Comparison of ENCODE assay signal across 8 mouse cellular contexts in genomic region chr4:139289017-139289416, GRCm38 (mm10). TPM values are rescaled to one million over a fixed set of nuclear protein-coding genes. Genes with fewer than 3 reads are reported as not detected.
A peak's percentile ranks its signal among the peaks of the same experiment; 100 is the strongest.
DNase-seq lines count a peak whose midpoint lies in the region; ATAC-seq and TF ChIP-seq lines count a peak whose summit lies in the region.
"Had no signal": no experiment of that assay in that cellular context is flagged by ENCODE, and none has a peak within 500 bp of the region (broad histone marks: within the 10 kb centered on the region; RNA-seq: fewer than 3 reads in every experiment).

No protein-coding gene starts in this region.

- no peak overlapping the region for H3K27ac ChIP-seq in MEL (ENCODE audit: control insufficient read depth, low read depth, low read length)
- peak overlapping the region; percentile 81 for H3K27ac ChIP-seq in layer of hippocampus, adult 2 months
- H3K27ac ChIP-seq in lung, embryonic 16.5 days (ENCODE audit: low read length), result no peak overlapping the region
- H3K27ac ChIP-seq: neural tube, embryonic 13.5 days had no signal

- TF ChIP-seq RAD21 in MEL (IDR thresholded peaks at IDR 0.05; ENCODE audit: low read depth, low read length), result peak; percentile 34

- no peaks in the 10 kb centered on the region for H3K9me3 ChIP-seq in MEL (replicated peaks; ENCODE audit: insufficient read depth, low read length)
- H3K9me3 ChIP-seq in lung, embryonic 16.5 days (ENCODE audit: control insufficient read depth, low read length), result no peaks in the 10 kb centered on the region
- H3K9me3 ChIP-seq: neural tube, embryonic 13.5 days had no signal

- no peak overlapping the region for H3K4me3 ChIP-seq in MEL (ENCODE audit: control insufficient read depth in 1 of 2, insufficient read depth in 1 of 2, low read depth in 2 of 2, low read length in 2 of 2)
- H3K4me3 ChIP-seq in layer of hippocampus, adult 2 months, result no peak overlapping the region
- H3K4me3 ChIP-seq in lung, embryonic 16.5 days (ENCODE audit: low read length), result no peak overlapping the region
- H3K4me3 ChIP-seq: neural tube, embryonic 13.5 days had no signal

- ATAC-seq in lung, embryonic 16.5 days (ENCODE audit: low read depth), result peak; percentile 21

- H3K4me1 ChIP-seq in MEL (ENCODE audit: control insufficient read depth in 1 of 2, insufficient read depth in 2 of 2, low read length in 2 of 2), result no peaks in the 10 kb centered on the region
- H3K4me1 ChIP-seq in lung, embryonic 16.5 days (replicated peaks; ENCODE audit: control insufficient read depth, insufficient read depth, low read length), result no peaks in the 10 kb centered on the region

- peak; percentile 64 for DNase-seq in CD4-positive, CD25-positive, alpha-beta regulatory T cell, adult 2 months (ENCODE audit: low read depth, low spot score)
- peak; percentile 69 for DNase-seq in MEL (ENCODE audit: low read depth, low spot score)
- DNase-seq in cerebellum, postnatal 36 days, result peak; percentile 74 to 76
- peak; percentile 53 for DNase-seq in heart, postnatal 4 days
- DNase-seq in layer of hippocampus, adult 2 months (ENCODE audit: low spot score in 2 of 2), result peak; percentile 61 to 73
- peak; percentile 28 for DNase-seq in right cerebral cortex, postnatal 4 days

- WGBS in lung, embryonic 16.5 days, result 77% methylated on average over 10 of the region's 10 CpGs

- H3K9ac ChIP-seq in MEL (ENCODE audit: control insufficient read depth, low read depth, low read length, poor library complexity, severe bottlenecking), result no peak overlapping the region
- no peak overlapping the region for H3K9ac ChIP-seq in lung, embryonic 16.5 days (ENCODE audit: low read length)

- no peak overlapping the region for H3K4me2 ChIP-seq in lung, embryonic 16.5 days (ENCODE audit: low read depth, low read length)
- H3K4me2 ChIP-seq: neural tube, embryonic 13.5 days had no signal

- peak; percentile 71 to 86 (median 79) for TF ChIP-seq CTCF in MEL (IDR thresholded peaks at IDR 0.05 in 2 of 3, conservative IDR thresholded peaks at IDR 0.05 in 1 of 3; ENCODE audit: control insufficient read depth in 1 of 3, insufficient read depth in 1 of 3, low read depth in 2 of 3, low read length in 3 of 3, poor library complexity in 1 of 3, severe bottlenecking in 1 of 3)
- peak; percentile 92 for TF ChIP-seq CTCF in layer of hippocampus, adult 2 months (conservative IDR thresholded peaks at IDR 0.05)

- H3K79me2 ChIP-seq in MEL (ENCODE audit: control insufficient read depth, insufficient read depth, low read length, poor library complexity), result no peaks in the 10 kb centered on the region

- no peaks in the 10 kb centered on the region for H3K27me3 ChIP-seq in MEL (ENCODE audit: control insufficient read depth in 1 of 2, insufficient read depth in 2 of 2, low read length in 2 of 2)
- no peaks in the 10 kb centered on the region for H3K27me3 ChIP-seq in lung, embryonic 16.5 days (ENCODE audit: control insufficient read depth, insufficient read depth, low read depth, low read length)
- H3K27me3 ChIP-seq: neural tube, embryonic 13.5 days had no signal

- no peak for TF ChIP-seq EP300 in MEL (IDR thresholded peaks at IDR 0.05; ENCODE audit: low read depth in 1 of 2, low read length in 2 of 2)

- no peak for TF ChIP-seq POLR2A in MEL (IDR thresholded peaks at IDR 0.05; ENCODE audit: control insufficient read depth in 1 of 2, insufficient read depth in 1 of 2, low read depth in 1 of 2, low read length in 2 of 2, poor library complexity in 1 of 2)

- H3K36me3 ChIP-seq in MEL (ENCODE audit: control insufficient read depth in 1 of 2, insufficient read depth in 2 of 2, low read length in 2 of 2), result no peaks in the 10 kb centered on the region; a peak in 2 of 4 replicates
- peaks cover 33% of the 10 kb centered on the region for H3K36me3 ChIP-seq in lung, embryonic 16.5 days (ENCODE audit: control insufficient read depth, insufficient read depth, low read length)

TF ChIP-seq in MEL, 35 proteins besides CTCF, POLR2A, EP300 and RAD21:
- TF ChIP-seq GATA1 (IDR thresholded peaks at IDR 0.05; ENCODE audit: low read depth, low read length) (no peak), E2F4 (IDR thresholded peaks at IDR 0.05; ENCODE audit: borderline replicate concordance, low read depth, low read length) (no peak), CHD1 (IDR thresholded peaks at IDR 0.05; ENCODE audit: low read depth, low read length) (no peak), SMC3 (IDR thresholded peaks at IDR 0.05; ENCODE audit: low read depth, low read length) (peak; percentile 63), POLR2AphosphoS2 (IDR thresholded peaks at IDR 0.05; ENCODE audit: low read length) (no peak)

RNA-seq across cellular contexts. Expression of gene Pqlc2, which starts 21.5 kb away (rescaled TPM):
- 5.2 and 5.3 TPM in 2 replicates for total RNA-seq in MEL (2012; rRNA removed)
- 10 to 100 TPM in 1 of 2 experiments, not detected in 1; 12.0 TPM for polyA plus RNA-seq in MEL (2012; ENCODE audit: insufficient read depth in 1 of 2, insufficient read length in 2 of 2, low read depth in 1 of 2, low replicate concordance in 2 of 2, missing spikeins in 1 of 2)
- total RNA-seq in heart, postnatal 4 days (2021), result 1 to 10 TPM; 3.9 TPM
- 10 to 100 TPM; 12.5 to 13.3 TPM for total RNA-seq in layer of hippocampus, adult 2 months (2021)
- polyA plus RNA-seq in lung, embryonic 16.5 days (2015; fragmentation: Nextera tagmentation; extraction: Ambion mirVana), result 12.5 and 13.9 TPM in 2 replicates

RNA-seq across cellular contexts. Expression of gene Akr7a5, which starts 21.5 kb away (rescaled TPM):
- 30.1 and 39.4 TPM in 2 replicates for total RNA-seq in MEL (2012; rRNA removed)
- polyA plus RNA-seq in MEL (2012; ENCODE audit: insufficient read depth in 1 of 2, insufficient read length in 2 of 2, low read depth in 1 of 2, low replicate concordance in 2 of 2, missing spikeins in 1 of 2), result 10 to 100 TPM in 1 of 2 experiments, not detected in 1; 43.2 TPM
- total RNA-seq in heart, postnatal 4 days (2021), result 10 to 100 TPM; 28.4 to 32.9 TPM
- total RNA-seq in layer of hippocampus, adult 2 months (2021), result 10 to 100 TPM; 31.6 to 32.9 TPM
- polyA plus RNA-seq in lung, embryonic 16.5 days (2015; fragmentation: Nextera tagmentation; extraction: Ambion mirVana), result 94.9 and 95.0 TPM in 2 replicates
